34 mouse cellular contexts compared by ENCODE assay signal in the genomic region with DNA sequence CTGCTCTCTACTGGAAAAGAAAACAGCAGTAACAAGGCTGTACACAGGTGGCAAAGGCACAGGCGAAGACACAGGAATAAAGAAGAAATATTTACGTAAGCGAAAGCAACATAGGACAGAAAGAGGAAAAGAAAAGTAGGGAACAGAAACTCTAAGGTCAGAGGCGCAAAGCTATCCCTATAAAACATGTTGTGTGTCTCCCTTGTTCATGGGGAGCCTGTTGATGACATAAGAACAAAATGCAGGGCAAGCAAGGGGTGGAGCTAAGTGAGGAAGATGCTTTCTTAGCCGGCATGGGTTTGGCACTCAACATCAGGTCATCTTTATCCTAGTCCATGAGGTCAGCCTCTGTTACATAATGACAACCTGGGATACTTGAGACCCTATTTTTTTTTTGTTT.
"Had no signal": no experiment of that assay in that cellular context is flagged by ENCODE, and none has a peak within 500 bp of the region (broad histone marks: within the 10 kb centered on the region; RNA-seq: fewer than 3 reads in every experiment).

No protein-coding gene starts in this region.

- H3K27me3 ChIP-seq: heart, embryonic 12.5 days; heart, embryonic 13.5 days; heart, embryonic 15.5 days; hindbrain, embryonic 12.5 days; hindbrain, embryonic 13.5 days; hindbrain, embryonic 15.5 days; intestine, embryonic 15.5 days; kidney, embryonic 15.5 days had no signal

- H3K4me3 ChIP-seq: heart, embryonic 10.5 days; heart, embryonic 12.5 days; heart, embryonic 13.5 days; heart, embryonic 15.5 days; hindbrain, embryonic 10.5 days; hindbrain, embryonic 12.5 days; hindbrain, embryonic 13.5 days; hindbrain, embryonic 15.5 days; intestine, embryonic 15.5 days; kidney, embryonic 15.5 days; layer of hippocampus, adult 2 months had no signal

- H3K9ac ChIP-seq: heart, embryonic 12.5 days; heart, embryonic 13.5 days; heart, embryonic 15.5 days; hindbrain, embryonic 12.5 days; hindbrain, embryonic 13.5 days; hindbrain, embryonic 14.5 days; hindbrain, embryonic 15.5 days; intestine, embryonic 15.5 days; kidney, embryonic 15.5 days had no signal

- ATAC-seq: hindbrain, embryonic 16.5 days; hindbrain, postnatal 0 days; inflammation-experienced regulatory T-cells, adult 6 months; intestine, embryonic 15.5 days; intestine, embryonic 16.5 days; intestine, postnatal 0 days had no signal

- H3K27ac ChIP-seq: heart, embryonic 10.5 days; heart, embryonic 13.5 days; heart, embryonic 15.5 days; hindbrain, embryonic 10.5 days; hindbrain, embryonic 12.5 days; hindbrain, embryonic 13.5 days; hindbrain, embryonic 14.5 days; hindbrain, embryonic 15.5 days; hindbrain, postnatal 0 days; intestine, embryonic 15.5 days; kidney, embryonic 15.5 days; kidney, postnatal 0 days; layer of hippocampus, adult 2 months had no signal

- H3K36me3 ChIP-seq: heart, embryonic 15.5 days; hindbrain, embryonic 12.5 days; hindbrain, embryonic 13.5 days; hindbrain, embryonic 15.5 days; intestine, embryonic 15.5 days had no signal

- DNase-seq: heart, postnatal 10 days; heart, postnatal 14 days; heart, postnatal 36 days; heart, postnatal 4 days; kidney, adult 11 months; kidney, adult 18-20 months; kidney, adult 2 months; kidney, adult 8-10 months; kidney, adult 9 months; kidney, postnatal 10 days; kidney, postnatal 14 days; kidney, postnatal 25 days; kidney, postnatal 36 days; kidney, postnatal 4 days; layer of hippocampus, adult 9-11 months; layer of hippocampus, postnatal 36 days had no signal
